Mouse (Mus musculus) spleen, postnatal 36 days (tissue): ENCODE measurements around the gene Tas2r123.

ENCODE experiments used
- DNase-seq, 2 experiments: peaks; one replicate each; pipeline ENCODE4 v3.0.0; 2022; ENCODE audit warnings: low spot score in 2 of 2, mixed read lengths in 1 of 2

Gene Tas2r123

GRCm38 (mm10) chr6:132846842-132847241 is at the start of gene Tas2r123:
Gene Tas2r123, plus strand, starts transcription at chr6:132847142.
- DNase-seq = no peak

GRCm38 (mm10) chr6:132802518-132802917 is 44.4 kb upstream of the Tas2r123 start, which contains the start of gene Tas2r117:
Gene Tas2r117, plus strand, starts transcription at chr6:132802818.
- DNase-seq = no peak

- DNase-seq = no peak
These were observed 8.2 kb downstream of the Tas2r123 start, which contains the start of gene Tas2r116 for GRCm38 (mm10) chr6:132855138-132855537. Gene Tas2r116, plus strand, starts transcription at chr6:132855438.

GRCm38 (mm10) chr6:132867708-132868107 is 20.8 kb downstream of the Tas2r123 start, which contains the start of gene Tas2r110:
Gene Tas2r110, plus strand, starts transcription at chr6:132868008.
- DNase-seq = no peak

- no peak for DNase-seq
These were observed 45.8 kb downstream of the Tas2r123 start, which contains the start of gene Tas2r113 for GRCm38 (mm10) chr6:132892711-132893110. Gene Tas2r113, plus strand, starts transcription at chr6:132893011.
